Mouse (Mus musculus): ENCODE measurements around the gene Tmem185a.
A peak's percentile ranks its signal among the peaks of the same experiment; 100 is the strongest.
"Not testable (repeated sequence)": the region's sequence is repeated elsewhere in the genome, so short reads cannot be mapped to it uniquely, and the experiment has no call there.

The Tmem185a gene

GRCm38 (mm10) chrX:70476792-70477776 is at the start of gene Tmem185a:
Gene Tmem185a, minus strand, starts transcription at chrX:70477180.
- peak; percentile 76 to 80 for DNase-seq (ENCODE audit: low spot score in 2 of 2)

- peak in 1 of 2 experiments; percentile 2 for DNase-seq (ENCODE audit: low spot score in 2 of 2)
Measured at GRCm38 (mm10) chrX:70514413-70514812, 37.4 kb upstream of the Tmem185a start.

GRCm38 (mm10) chrX:70487328-70487727 is 10.3 kb upstream of the Tmem185a start:
- not testable (repeated sequence) for DNase-seq (ENCODE audit: low spot score in 2 of 2)

- no peak for DNase-seq (ENCODE audit: low spot score in 2 of 2)
Measured at GRCm38 (mm10) chrX:70482154-70482553, 5.2 kb upstream of the Tmem185a start.

GRCm38 (mm10) chrX:70478701-70479100 is 1.7 kb upstream of the Tmem185a start:
- DNase-seq (ENCODE audit: low spot score in 2 of 2), result no peak

- no peak for DNase-seq (ENCODE audit: low spot score in 2 of 2)
Measured at GRCm38 (mm10) chrX:70475215-70475765, 1.7 kb downstream of the Tmem185a start.

- no peak for DNase-seq (ENCODE audit: low spot score in 2 of 2)
Measured at GRCm38 (mm10) chrX:70466897-70467296, 10.1 kb downstream of the Tmem185a start.

- DNase-seq (ENCODE audit: low spot score in 2 of 2), result no peak
Measured at GRCm38 (mm10) chrX:70465489-70465888, 11.5 kb downstream of the Tmem185a start.

- DNase-seq (ENCODE audit: low spot score in 2 of 2), result peak in 1 of 2 experiments; percentile 33
Measured at GRCm38 (mm10) chrX:70463621-70464020, 13.4 kb downstream of the Tmem185a start.

GRCm38 (mm10) chrX:70452359-70452758 is 24.6 kb downstream of the Tmem185a start:
- not testable (repeated sequence) for DNase-seq (ENCODE audit: low spot score in 2 of 2)

GRCm38 (mm10) chrX:70425473-70425872 is 51.5 kb downstream of the Tmem185a start:
- DNase-seq (ENCODE audit: low spot score in 2 of 2), result not testable (repeated sequence)
